Mouse (Mus musculus): ENCODE data around the gene Cntn1. TPM values are rescaled to one million over a fixed set of nuclear protein-coding genes. Genes with fewer than 3 reads are reported as not detected.

The Cntn1 gene
- polyA plus RNA-seq (2015; fragmentation: Nextera tagmentation; extraction: Ambion mirVana) = 2.3 and 2.4 TPM in 2 replicates

GRCm38 (mm10) chr15:92050996-92051352, at the start of gene Cntn1:
Gene Cntn1, plus strand, starts transcription at chr15:92051165.
- Histone ChIP-seq H3K9me3 (ENCODE audit: control insufficient read depth) (no peaks in the 10 kb centered on the region), H3K4me3 (ENCODE audit: low read depth, low read length) (peak within 1 kb of the TSS; percentile 39), H3K27ac (ENCODE audit: low read depth, low read length) (no peak within 1 kb of the TSS), H3K27me3 (replicated peaks; ENCODE audit: control insufficient read depth, insufficient read depth, low read length) (peaks cover 10% of the 10 kb centered on the region; the same call in 1 of the 2 replicates), H3K36me3 (ENCODE audit: control insufficient read depth, insufficient read depth) (no peaks in the 10 kb centered on the region), H3K4me2 (replicated peaks; ENCODE audit: low read depth) (peak within 1 kb of the TSS; percentile 71), H3K9ac (ENCODE audit: low read depth, low read length) (no peak within 1 kb of the TSS), H3K4me1 (replicated peaks; ENCODE audit: control insufficient read depth, insufficient read depth, low read length) (no peaks in the 10 kb centered on the region)
- ATAC-seq = no peak
- WGBS = 1% methylated on average over 17 of the region's 17 CpGs
- no peak for TF ChIP-seq CTCF (IDR thresholded peaks at IDR 0.05; ENCODE audit: low read depth)

- H3K27me3 ChIP-seq (replicated peaks; ENCODE audit: control insufficient read depth, insufficient read depth, low read length) = no peaks in the 10 kb centered on the region
- TF ChIP-seq CTCF (IDR thresholded peaks at IDR 0.05; ENCODE audit: low read depth) = no peak
- no peak overlapping the region for H3K9ac ChIP-seq (ENCODE audit: low read depth, low read length)
- no peak overlapping the region for H3K4me3 ChIP-seq (ENCODE audit: low read depth, low read length)
- no peak overlapping the region for H3K27ac ChIP-seq (ENCODE audit: low read depth, low read length)
- H3K4me1 ChIP-seq (replicated peaks; ENCODE audit: control insufficient read depth, insufficient read depth, low read length) = no peaks in the 10 kb centered on the region
- 90% methylated on average over 3 of the region's 3 CpGs for WGBS
- no peaks in the 10 kb centered on the region for H3K9me3 ChIP-seq (ENCODE audit: control insufficient read depth)
- no peak overlapping the region for H3K4me2 ChIP-seq (replicated peaks; ENCODE audit: low read depth)
- no peaks in the 10 kb centered on the region for H3K36me3 ChIP-seq (ENCODE audit: control insufficient read depth, insufficient read depth)
- ATAC-seq = no peak
These were observed 49.5 kb upstream of the Cntn1 start for GRCm38 (mm10) chr15:92001431-92001830.

- H3K9me3 ChIP-seq (ENCODE audit: control insufficient read depth) = no peaks in the 10 kb centered on the region
- no peak for TF ChIP-seq CTCF (IDR thresholded peaks at IDR 0.05; ENCODE audit: low read depth)
- no peak overlapping the region for H3K4me2 ChIP-seq (replicated peaks; ENCODE audit: low read depth)
- WGBS = 89% methylated on average over 8 of the region's 8 CpGs
- H3K27ac ChIP-seq (ENCODE audit: low read depth, low read length) = no peak overlapping the region
- H3K36me3 ChIP-seq (ENCODE audit: control insufficient read depth, insufficient read depth) = no peaks in the 10 kb centered on the region
- no peaks in the 10 kb centered on the region for H3K4me1 ChIP-seq (replicated peaks; ENCODE audit: control insufficient read depth, insufficient read depth, low read length)
- no peaks in the 10 kb centered on the region for H3K27me3 ChIP-seq (replicated peaks; ENCODE audit: control insufficient read depth, insufficient read depth, low read length)
- no peak overlapping the region for H3K9ac ChIP-seq (ENCODE audit: low read depth, low read length)
- no peak overlapping the region for H3K4me3 ChIP-seq (ENCODE audit: low read depth, low read length)
- ATAC-seq = no peak
These were observed 38.5 kb upstream of the Cntn1 start for GRCm38 (mm10) chr15:92012165-92013083.

- Histone ChIP-seq H3K36me3 (ENCODE audit: control insufficient read depth, insufficient read depth) (no peaks in the 10 kb centered on the region), H3K27ac (ENCODE audit: low read depth, low read length) (no peak overlapping the region), H3K27me3 (replicated peaks; ENCODE audit: control insufficient read depth, insufficient read depth, low read length) (no peaks in the 10 kb centered on the region), H3K9ac (ENCODE audit: low read depth, low read length) (no peak overlapping the region), H3K9me3 (ENCODE audit: control insufficient read depth) (no peaks in the 10 kb centered on the region), H3K4me1 (replicated peaks; ENCODE audit: control insufficient read depth, insufficient read depth, low read length) (no peaks in the 10 kb centered on the region), H3K4me2 (replicated peaks; ENCODE audit: low read depth) (no peak overlapping the region), H3K4me3 (ENCODE audit: low read depth, low read length) (no peak overlapping the region)
- 90% methylated on average over 1 of the region's 1 CpGs for WGBS
- TF ChIP-seq CTCF (IDR thresholded peaks at IDR 0.05; ENCODE audit: low read depth) = no peak
- ATAC-seq = no peak
These were observed 16.9 kb upstream of the Cntn1 start for GRCm38 (mm10) chr15:92034111-92034510.

GRCm38 (mm10) chr15:92042538-92042937, 8.4 kb upstream of the Cntn1 start:
- H3K27me3 ChIP-seq (replicated peaks; ENCODE audit: control insufficient read depth, insufficient read depth, low read length) = no peaks in the 10 kb centered on the region
- H3K9ac ChIP-seq (ENCODE audit: low read depth, low read length) = no peak overlapping the region
- TF ChIP-seq CTCF (IDR thresholded peaks at IDR 0.05; ENCODE audit: low read depth) = no peak
- WGBS = 86% methylated on average over 5 of the region's 5 CpGs
- no peak for ATAC-seq
- no peak overlapping the region for H3K4me2 ChIP-seq (replicated peaks; ENCODE audit: low read depth)
- H3K9me3 ChIP-seq (ENCODE audit: control insufficient read depth) = no peaks in the 10 kb centered on the region
- no peak overlapping the region for H3K27ac ChIP-seq (ENCODE audit: low read depth, low read length)
- no peaks in the 10 kb centered on the region for H3K4me1 ChIP-seq (replicated peaks; ENCODE audit: control insufficient read depth, insufficient read depth, low read length)
- no peaks in the 10 kb centered on the region for H3K36me3 ChIP-seq (ENCODE audit: control insufficient read depth, insufficient read depth)
- no peak overlapping the region for H3K4me3 ChIP-seq (ENCODE audit: low read depth, low read length)

- H3K4me1 ChIP-seq (replicated peaks; ENCODE audit: control insufficient read depth, insufficient read depth, low read length) = no peaks in the 10 kb centered on the region
- H3K4me3 ChIP-seq (ENCODE audit: low read depth, low read length) = no peak overlapping the region
- ATAC-seq = no peak
- H3K27me3 ChIP-seq (replicated peaks; ENCODE audit: control insufficient read depth, insufficient read depth, low read length) = 0 out of 2 replicates have a peak, but pooled peaks cover 4% of the 10 kb centered on the region
- no peaks in the 10 kb centered on the region for H3K36me3 ChIP-seq (ENCODE audit: control insufficient read depth, insufficient read depth)
- no peak overlapping the region for H3K4me2 ChIP-seq (replicated peaks; ENCODE audit: low read depth)
- 84% methylated on average over 8 of the region's 8 CpGs for WGBS
- H3K9me3 ChIP-seq (ENCODE audit: control insufficient read depth) = no peaks in the 10 kb centered on the region
- no peak overlapping the region for H3K27ac ChIP-seq (ENCODE audit: low read depth, low read length)
- H3K9ac ChIP-seq (ENCODE audit: low read depth, low read length) = no peak overlapping the region
- TF ChIP-seq CTCF (IDR thresholded peaks at IDR 0.05; ENCODE audit: low read depth) = no peak
These were observed 4.9 kb upstream of the Cntn1 start for GRCm38 (mm10) chr15:92046042-92046441.

Data from intestine, postnatal 0 days (tissue).